Mouse (Mus musculus) lung, postnatal 25 days (tissue): ENCODE measurements around the gene Dusp10.

ENCODE experiments used
- DNase-seq: peaks from one replicate; pipeline ENCODE4 v3.0.0; 2022; ENCODE audit warnings: low spot score

The Dusp10 gene

GRCm38 (mm10) chr1:184053711-184054110, 40.6 kb downstream of the Dusp10 start:
- DNase-seq, result no peak

DNA sequence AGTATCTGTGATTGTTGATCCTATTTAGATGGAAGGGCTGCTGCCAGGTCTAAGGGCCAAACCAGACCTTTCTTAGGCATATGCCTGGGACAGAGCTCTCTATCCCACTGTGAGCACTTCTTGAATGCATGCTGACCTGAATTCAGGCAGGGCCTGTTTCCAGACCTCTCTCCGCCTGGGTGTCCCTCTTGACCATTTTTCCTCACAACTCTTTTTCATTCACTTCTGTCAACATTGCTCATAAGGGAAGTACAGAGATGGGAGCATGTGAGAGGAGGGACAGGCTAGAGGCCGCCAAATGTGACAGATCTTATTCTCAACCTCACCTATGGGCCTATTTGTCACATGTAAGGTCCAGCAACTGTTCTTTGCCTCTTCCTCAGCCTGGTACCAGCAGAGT, 41.1 kb downstream of the Dusp10 start:
- DNase-seq, result no peak

GRCm38 (mm10) chr1:184058206-184058605, 45.1 kb downstream of the Dusp10 start:
- DNase-seq, result no peak

DNA sequence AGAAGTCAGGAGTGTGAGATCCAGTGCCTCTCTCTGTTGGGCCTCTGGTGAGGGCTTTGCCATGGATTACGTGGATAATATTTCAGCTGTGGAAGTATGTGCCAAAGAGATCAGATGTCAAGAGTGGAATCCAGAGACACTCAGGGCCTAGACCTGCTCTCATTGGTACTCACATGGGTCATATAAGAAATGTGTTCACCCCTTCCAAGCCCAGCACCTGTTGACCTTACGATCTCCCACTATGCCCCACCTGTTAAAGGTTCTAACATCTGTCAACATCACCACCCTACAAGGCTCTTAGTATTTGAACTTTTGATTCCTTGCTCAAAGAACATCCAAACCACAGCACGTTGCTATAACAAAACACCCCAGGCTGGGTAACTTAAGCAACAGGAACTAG, 46.7 kb downstream of the Dusp10 start:
- no peak for DNase-seq

- DNase-seq, result peak; percentile 82
Observed at GRCm38 (mm10) chr1:184060381-184060780, 47.3 kb downstream of the Dusp10 start.

DNA sequence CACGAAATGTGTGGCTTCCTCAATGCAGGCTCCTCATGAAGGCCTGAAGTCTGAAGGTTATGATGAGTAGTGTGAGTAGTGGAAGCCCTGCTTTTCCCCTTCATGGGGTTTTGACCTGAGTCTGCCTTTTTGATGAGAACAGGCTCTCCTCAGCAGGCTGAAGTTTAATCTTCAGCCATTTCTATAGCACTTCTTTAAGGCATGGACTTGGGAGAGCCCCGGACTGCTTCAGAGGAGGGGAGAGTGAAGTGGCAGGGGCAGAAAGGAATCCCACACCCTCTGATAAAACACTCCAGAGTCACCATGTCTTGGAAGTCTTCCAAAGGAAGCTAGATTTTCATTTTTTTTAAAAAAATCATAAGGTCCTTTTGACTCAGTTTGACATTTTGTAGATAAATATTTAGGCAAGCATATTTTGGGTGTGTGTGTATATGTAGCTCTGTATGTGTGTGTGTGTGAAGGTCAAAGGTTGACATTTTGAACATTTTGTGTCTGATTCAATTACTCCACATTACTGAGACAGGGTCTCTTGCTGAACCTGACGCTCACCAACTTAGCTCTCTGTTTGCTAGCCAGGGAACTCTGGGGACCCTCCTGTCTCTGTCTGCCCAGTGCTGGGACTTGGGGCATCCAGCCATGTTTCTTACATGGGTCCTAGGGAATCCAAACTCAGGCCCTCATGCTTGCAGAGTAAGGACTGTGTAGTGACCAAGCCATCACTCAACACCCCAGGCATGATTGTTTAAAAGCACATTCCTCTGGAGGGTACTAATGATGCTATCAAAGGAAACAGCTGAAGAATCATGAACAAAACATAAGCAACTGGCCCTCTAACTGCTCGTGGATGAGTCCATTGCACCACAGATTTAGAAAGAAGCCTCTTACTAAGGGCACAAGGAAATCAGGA, 48.0 kb downstream of the Dusp10 start:
- no peak for DNase-seq

DNA sequence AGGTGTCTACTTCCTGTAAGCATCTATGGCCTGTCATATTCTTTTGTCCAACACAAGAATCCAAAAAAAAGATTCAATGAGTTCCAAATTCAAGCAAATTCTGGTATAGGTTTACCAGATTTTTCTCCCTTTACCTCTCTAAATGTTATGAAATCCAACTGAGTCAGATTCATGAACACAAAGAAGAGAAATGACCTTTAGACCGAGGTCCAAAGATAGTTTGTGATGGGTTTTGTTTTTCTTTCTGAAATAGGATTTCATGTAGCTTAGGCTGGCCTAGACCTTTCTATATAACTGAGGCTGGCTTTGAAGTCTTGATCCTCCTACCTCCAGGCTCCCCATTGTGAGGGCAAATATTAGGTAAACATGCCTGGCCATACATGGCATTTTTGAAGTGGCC, 48.8 kb downstream of the Dusp10 start:
- DNase-seq, result no peak

- no peak for DNase-seq
Observed at GRCm38 (mm10) chr1:184064306-184064705, 51.2 kb downstream of the Dusp10 start.

DNA sequence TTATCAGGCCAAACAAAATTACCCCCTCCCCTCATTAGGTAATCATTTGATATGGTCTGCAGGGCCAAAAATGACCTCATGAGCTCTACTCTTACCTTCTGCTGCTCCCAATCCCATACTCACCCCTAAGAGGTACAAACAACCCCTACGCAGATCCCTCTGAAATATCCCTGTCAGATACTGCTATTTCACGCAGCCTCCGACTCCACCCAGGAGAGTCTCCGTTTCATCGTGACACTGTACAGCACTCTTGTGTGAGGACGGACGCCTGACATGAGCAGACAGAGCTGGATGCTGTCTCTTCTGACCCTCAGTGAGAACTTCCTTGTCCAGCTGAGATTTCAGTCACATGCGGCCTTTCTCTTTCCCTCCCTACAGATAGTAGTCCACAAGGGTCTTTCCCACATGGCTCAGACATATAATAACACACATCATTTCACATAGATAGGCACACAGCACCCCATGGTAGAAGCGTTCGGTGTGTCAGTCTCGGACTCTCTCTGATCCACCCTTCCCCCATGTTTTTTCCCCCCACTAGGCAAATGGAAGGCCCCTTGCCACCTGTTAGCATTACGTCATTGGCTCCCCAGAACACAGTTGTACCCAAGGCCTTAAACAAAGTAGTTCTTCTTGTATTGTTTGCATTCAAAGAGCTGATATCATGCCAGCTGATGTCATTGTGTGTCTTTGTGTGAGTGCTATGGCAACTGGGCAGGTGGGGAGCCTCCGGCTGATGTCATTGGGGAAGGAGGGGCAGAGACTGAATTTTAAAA, 52.7 kb downstream of the Dusp10 start:
- DNase-seq, result no peak

DNA sequence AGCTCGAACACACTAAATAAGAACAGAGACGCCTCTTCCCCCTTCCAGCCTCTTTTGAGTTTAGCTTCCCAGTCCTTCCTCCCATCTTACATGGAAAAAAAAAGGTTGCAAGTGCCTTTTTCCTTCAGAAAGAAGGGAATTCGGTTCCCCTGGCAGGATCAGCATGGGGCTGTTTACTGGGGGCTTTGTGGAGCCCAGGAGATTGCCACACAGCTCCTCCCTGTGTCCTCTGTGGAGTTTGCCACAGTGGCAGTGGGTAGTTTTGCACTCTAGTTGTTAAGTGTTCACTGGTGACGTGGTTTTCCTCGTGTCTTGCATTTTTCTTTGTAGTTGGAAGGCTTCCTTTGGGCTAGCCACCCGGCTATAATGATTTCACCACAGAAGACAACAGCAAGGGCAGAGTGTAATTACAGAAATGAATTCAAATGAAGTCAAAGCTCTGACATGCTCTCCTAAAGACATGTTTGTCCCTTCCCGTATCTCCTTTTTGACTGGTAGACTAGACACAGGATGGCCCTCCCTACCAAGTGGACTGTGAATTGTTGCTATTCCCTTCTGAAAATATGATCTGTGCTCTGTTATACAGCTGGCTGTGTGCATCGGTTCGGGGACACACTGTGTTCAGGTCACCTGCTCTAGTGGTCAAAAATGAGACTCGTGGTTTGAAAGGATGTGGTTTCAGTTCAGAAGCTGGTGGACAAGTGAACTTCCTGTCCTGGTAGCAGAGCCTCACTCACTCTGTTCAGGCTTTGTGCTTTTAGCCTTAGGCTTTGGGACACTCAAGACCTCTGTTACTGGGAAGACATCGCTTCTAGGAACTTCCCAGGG, 53.6 kb downstream of the Dusp10 start:
- no peak for DNase-seq

DNA sequence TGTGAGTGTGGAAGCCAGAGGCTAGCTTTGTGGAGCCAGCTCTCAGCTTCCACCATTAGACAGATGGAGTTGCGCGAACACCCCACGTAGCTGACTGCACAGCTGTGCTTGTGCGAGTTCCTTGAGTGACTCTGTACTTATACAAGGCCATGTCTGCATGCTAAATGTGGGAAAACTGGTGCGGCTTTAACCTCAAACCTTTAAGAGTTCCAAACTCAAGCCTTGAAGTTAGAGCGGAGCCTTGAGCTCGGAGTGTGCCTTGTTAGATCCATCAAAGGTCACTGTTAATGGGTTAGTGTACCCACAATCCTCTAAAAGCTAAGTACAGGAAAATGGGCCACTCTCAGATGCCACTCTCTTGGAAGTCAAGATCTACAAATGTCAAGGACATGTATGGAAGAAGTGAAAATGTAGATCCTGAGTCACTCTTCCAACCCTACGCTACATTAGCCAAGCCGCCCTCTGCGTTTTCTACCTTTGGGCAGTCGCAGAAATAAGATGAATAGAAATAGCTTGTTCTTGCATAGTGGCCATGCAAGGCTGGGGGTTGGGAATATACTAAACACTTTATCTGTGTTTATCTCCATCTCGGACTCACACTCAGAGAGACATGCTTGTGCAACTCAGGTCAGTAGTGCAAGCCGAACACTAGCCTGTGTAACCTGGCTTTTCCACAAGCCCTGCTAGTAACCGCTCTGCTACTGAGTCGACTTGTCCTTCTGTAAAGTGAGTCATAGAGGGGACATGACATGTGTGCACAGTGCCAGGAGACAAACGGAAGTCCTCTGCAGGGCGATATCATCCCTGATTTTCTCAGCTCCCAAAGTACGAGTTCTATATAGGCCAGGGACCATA, 54.8 kb downstream of the Dusp10 start:
- DNase-seq, result no peak

GRCm38 (mm10) chr1:184068971-184069370, 55.9 kb downstream of the Dusp10 start:
- DNase-seq, result no peak

DNA sequence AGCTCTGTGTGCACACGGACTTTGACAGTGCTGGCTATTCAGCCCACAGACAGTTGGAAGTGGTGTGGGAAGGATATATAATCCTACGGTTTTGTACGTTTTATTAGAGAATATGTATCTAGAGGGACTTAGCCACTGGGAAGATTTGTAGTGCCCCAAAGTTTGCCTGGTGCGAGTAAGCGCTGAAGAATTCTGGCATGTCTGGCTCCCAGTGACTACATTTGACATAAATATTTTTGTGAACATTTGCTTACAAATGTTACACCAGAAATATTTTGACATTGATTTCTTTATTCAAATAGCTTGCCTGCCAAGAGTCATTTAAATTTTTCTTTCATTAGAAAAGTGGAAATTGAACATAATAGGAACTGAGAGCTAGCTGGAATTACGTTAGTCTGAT, 63.0 kb downstream of the Dusp10 start:
- no peak for DNase-seq

DNA sequence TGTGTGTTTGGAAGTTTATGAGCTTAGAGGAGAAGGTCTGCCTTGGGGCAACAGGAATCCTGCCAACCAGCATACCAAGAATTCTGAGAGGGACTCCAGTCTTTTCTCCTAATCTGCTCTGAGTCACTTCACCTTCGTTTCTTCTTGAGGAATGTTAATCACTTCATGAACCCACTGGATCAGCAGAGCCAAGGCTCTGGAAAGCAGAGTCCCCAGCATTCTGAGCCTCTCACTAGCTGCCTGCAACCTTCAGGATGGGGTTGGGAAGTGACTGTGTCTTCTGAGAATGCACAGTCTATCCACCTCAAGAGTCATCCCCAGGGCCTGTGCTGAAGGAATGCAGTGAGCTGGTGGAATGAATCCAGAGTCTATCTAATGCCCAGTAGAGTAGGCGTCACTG, 63.7 kb downstream of the Dusp10 start:
- DNase-seq, result no peak

DNA sequence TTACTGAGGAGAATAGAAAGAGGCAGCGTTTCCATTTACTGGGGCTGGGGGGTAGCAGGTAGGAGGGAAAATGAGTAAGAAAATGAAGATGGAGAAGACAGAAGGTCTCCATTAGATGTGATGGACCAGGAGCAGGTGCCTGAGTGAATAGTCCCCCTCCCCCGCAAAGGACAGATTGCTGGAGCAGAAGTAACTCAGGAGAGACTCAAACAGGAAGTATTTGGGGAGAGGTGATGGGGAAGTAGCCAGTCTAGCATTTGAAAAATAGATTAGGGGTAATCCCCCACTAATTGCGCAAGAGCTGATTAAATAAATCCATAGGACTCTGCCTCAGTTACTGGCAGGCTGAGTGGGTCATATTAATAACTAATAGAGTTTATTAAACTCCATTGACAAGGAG, 66.2 kb downstream of the Dusp10 start:
- no peak for DNase-seq

- DNase-seq, result peak; percentile 49
Observed at GRCm38 (mm10) chr1:184082661-184083060, 69.6 kb downstream of the Dusp10 start.

- no peak for DNase-seq
Observed at GRCm38 (mm10) chr1:184083166-184083565, 70.1 kb downstream of the Dusp10 start.

DNA sequence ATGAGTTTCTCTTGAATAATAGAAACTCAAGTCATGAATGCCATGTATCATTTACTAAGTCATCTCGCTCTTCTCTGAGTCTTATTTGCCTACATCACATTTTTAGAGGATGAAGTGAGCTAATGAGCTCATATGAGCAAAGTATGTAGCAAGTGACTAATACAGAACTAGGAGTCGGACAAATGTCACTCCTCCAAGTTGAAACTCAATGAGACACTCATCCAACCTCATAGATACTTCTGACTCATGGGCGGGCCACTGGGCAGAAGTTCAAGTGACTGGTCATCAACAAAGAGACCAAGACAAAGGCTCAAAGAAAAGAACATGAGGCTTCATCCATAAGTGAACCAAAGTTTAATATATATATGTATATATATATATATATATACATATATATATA, 71.9 kb downstream of the Dusp10 start:
- no peak for DNase-seq

DNA sequence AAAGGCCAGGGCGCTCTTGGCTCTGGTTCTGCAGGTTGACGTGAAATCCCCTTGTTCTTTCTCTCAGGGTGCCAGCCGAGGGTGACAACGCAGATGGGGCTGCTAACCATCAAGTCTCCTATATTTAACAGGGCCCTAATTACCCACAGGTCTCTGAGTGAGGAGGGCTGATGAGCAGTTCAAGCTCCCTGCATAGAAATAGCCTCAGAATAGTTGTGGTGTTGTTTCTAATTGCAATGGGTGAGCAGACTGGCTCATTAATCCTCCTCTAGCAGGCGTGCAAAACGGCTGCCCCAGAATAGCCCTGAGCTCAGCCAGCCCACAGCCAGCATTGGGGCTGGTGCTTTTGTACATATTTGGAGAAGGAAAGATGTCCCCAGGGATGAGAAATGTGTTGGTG, 77.4 kb downstream of the Dusp10 start:
- DNase-seq, result no peak

DNA sequence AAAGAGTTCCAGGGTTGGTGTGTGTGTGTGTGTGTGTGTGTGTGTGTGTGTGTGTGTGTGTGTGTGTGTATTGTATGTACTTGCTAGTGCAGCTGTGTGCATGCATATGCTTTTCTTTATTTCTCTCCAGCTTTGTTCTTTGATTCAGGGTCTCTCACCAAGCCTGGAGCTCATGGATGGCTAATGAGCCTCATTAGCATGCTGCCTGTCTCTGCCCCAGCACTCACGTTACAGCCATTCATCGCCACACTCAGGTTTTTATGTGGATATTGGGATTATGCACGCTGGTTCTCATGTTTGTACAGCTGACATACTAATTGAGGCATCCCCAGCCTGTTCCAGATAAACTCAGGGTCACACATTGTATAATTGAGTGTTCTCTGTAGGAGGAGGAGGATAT, 81.8 kb downstream of the Dusp10 start:
- DNase-seq, result no peak

DNA sequence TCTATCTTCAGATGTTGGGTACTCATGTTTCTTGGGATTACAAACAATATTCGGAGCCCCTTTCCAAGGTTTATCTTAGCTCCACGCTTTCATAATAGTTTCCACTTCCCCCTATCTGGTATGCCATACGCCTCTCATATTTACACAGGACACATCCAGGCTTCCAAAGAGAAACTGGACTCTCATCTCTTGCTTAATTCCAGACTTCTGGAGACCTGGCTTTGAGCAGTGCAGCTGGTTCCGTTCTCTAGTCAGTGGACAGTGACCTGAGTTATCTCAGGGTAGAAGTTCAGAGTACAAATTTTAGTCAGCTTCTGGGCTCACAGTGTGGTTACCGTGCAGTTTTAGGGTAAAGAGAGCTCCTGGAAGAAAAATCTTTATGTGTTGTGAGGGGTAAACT, 87.3 kb downstream of the Dusp10 start:
- no peak for DNase-seq
